Mouse (Mus musculus) bone marrow macrophage, adult 2 months (primary cell): ENCODE results near the gene Tbl3.

Source experiments
- CTCF ChIP-seq: IDR thresholded peaks from 2 replicates; pipeline ENCODE4 v1.5.1; 2012; ENCODE audit warnings: low read depth, mild to moderate bottlenecking, low read length, moderate library complexity
- POLR2A ChIP-seq: IDR thresholded peaks from 2 replicates; pipeline ENCODE4 v1.6.1; 2012; ENCODE audit warnings: mild to moderate bottlenecking, low read depth, low read length, borderline replicate concordance

DNA sequence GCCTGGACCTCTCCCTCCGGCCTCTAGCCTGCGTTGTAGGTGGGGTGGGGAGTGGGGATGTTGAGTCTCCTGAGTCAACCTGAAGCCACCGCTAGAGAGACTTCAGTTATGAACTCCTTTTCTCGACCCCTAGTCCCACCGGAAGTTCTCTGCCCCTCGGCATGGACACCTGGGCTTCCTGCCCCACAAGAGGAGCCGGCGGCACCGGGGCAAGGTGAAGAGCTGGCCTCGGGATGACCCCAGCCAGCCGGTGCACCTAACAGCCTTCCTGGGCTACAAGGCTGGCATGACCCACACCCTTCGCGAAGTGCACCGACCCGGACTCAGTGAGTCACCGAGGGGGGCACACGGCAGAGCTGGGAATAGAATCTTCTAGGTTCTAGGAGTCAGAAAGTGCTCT lies 20.7 kb upstream of the Tbl3 start:
- TF ChIP-seq CTCF, result no peak
- TF ChIP-seq POLR2A, result no peak
